Mouse (Mus musculus): ENCODE measurements at regions not wholly inside any gene's neighbourhood (a gene's known extent, or its start where the extent isn't known, plus 50 kb on each side); places are given as distances from the start of the nearest gene placed in this dataset.

- TF ChIP-seq TAL1 (IDR thresholded peaks at IDR 0.05; ENCODE audit: low read length): no peak
- no peak for TF ChIP-seq GATA1 (IDR thresholded peaks at IDR 0.05; ENCODE audit: low read length)
Observed at GRCm38 (mm10) chr13:83333728-83334127, 170.1 kb upstream of the Mef2c start.
